Mouse (Mus musculus) heart, postnatal 36 days (tissue): ENCODE data around the gene Btc. TPM values are rescaled to one million over a fixed set of nuclear protein-coding genes. Genes with fewer than 3 reads are reported as not detected.

Experiments
- DNase-seq, 2 experiments: peaks; one replicate each; pipeline ENCODE4 v3.0.0; 2021 to 2022
- intact Hi-C: fragments of 180-260 bp; cut with DNase I; formaldehyde crosslinking; loops from one replicate; pipeline ENCODE4 v1.15.1; 2025
- total RNA-seq, 2 experiments: library from RNA; stranded (reverse); gene quantifications; 2 replicates each; pipeline ENCODE4 v1.2.3; 2021

Btc gene
- 1 to 10 TPM; 1.2 to 2.4 TPM for total RNA-seq

DNA sequence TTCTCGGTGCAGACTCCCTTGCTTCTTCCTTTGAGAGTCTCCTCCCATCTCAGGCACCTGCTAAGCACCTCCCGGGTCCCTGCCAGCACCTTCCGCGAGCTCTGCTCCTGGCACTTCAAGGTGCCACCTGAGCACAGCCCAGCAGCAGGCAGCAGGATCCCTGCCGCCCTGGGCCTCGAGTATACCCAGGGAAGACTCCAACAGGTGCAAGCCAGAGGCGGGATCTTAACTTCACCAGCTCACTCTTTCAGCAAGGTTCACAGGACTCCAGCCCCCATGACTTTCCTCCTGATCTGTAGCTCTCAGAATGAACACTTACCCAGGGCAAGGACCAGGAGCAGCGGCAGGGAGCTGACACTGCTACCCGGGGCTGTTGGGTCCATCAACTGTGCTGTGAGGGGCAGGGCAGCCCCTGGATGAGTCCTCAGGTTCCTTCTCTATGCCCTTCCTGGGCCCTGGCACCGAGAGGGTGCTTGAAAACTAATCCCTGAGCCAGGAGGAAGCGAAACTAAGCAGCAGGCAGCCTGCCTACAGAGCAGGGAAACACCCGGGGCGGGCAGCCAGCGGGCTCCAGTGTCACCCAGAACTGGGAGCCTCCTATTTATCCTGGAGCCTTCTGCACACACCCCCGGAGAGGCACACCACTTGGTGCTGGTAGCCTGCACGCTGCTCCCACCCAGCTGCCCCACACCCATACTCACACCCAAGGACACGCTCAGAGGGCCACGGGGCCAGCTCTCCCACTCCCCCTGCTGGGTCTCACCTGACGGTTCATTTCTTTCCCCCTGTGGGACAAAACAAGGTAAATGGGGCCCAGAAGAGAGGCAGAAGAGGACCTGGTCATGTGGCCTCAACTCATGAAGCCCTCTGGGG, at the start of gene Btc:
TSS of gene Btc (minus strand) at position 656 of the 873 bp plus-strand sequence.
- intact Hi-C loops, result no loop called here

DNA sequence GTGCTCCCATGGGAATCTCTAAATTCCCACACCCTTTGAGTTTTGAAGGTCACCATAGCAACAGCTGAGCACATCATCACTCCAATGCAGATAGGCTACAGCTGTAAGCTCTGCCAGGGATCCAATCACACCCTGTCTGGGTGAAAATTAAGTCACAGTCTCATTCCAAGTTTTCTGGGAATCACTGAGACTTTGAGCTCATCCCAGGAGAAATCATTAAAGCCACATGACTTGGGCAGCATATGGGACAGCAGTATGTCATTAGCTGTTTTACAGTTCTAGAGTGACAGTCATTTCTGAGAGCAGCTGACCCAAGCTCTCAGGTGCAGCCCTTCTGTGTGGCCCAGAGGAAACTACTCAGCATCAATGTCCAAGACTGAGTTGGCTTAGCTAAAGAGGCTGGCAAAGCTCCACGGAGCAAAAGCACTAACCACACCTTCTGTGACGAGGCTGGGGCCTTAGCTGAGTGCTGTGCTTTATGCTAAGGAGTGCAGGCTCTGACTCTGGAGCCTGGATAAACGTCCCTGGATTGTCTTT, 42.3 kb upstream of the Btc start:
- intact Hi-C loops, result no loop called here
- peak; percentile 11 to 19 for DNase-seq

More for the DNA sequence above, at the start of gene Btc:
- peak; percentile 63 to 67 for DNase-seq

DNA sequence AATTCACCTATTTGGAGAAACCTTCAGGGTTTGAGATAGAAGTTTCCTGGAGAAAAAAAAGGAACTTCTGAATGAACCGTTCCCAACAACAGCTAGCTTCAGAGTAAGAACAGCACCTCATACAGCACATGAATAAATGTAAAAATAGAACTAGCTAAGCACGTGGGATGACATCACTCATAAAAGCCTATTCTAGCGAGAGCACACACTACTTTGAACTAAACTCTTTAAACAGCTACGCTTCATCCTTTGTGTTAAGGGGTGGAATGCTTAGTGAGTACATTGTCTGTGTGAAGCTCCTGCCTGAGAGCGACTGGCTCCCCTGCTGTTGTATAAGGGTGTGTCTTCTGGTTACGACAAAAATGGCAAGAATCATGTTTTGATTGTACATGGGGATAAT, 33.8 kb upstream of the Btc start:
- intact Hi-C loops, result no loop called here
- no peak for DNase-seq

DNA sequence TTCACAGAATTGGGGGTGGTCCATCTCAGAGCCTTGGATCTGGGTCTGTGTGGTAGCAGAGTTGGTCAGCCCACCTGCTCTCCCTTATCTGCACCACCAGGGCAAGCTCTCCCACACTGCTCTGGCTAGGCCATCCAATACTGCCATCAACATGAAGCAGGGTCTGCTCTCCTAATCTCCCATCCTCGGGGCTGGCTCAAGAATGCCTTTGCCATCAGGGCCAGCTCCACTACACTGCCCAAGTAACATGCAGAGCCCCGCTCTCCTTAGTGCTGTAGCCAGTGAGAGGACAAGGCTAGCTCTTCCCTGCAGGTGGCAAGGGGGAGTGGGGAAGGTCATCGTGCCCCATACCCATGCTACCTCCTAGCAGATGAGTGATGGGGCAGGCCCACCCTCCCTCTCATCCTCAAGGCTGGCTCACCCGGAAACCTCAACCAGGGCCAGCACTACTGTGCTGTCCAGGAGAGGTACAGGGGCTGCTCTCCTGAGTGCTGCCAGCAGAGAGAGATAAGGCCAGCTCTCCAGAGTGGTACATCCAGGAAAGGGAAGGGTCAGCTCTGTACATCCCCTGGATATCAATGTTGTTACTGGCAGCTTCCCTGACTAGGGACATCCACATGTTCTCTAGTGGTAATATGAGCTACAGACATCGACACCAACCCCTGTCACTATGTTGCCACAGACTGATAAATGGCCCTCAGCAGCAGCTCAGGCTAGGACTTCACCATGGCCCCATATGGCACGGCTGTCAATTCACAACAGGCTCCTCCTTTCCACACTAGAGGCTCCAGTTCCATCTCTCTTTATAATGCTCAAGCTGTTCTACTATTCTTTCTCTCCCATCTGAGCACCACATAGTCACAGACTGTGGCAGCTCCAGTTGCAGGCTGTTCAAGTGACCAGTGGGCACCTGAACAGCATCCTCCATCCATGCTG, 32.2 kb upstream of the Btc start:
- no peak for DNase-seq
- intact Hi-C loops, result no loop called here

DNA sequence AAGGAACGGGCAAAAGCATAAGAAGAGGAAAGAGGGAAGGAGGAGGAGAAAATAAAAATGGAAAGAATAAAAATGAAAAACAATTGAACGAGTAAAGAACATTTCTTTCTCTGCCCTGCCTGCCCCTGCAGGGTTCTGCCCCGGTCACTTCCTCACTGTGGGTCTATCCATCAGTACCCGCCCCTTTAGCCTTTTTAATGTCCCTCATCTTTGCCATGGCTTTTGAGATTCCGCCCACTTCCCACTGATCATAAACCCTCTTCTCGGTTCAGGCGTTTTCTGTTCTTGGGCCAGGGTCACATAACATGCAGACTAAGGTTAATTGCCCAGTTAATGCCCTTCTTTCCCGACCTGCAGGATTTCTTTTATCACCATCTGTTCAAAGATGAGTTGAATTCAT, 25.8 kb upstream of the Btc start:
- intact Hi-C loops, result no loop called here

DNA sequence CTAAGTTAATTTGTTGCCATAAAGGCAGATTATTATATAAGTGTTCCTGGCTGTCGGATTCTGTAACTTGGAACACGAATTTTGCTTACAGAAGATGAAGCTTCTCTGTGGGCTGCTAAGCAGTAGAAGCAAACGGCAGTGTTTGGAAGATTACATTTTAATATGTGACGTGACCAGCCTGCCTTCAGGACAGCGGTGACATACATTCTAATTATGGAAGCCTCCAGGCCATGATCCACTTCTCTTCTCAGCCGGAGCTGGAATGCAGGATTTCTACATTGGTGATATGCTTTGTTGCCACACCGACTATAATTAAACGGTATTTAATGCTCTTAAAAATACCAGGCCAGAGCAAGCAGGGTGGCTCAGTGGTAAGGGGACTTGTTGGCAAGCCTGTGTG, 11.0 kb upstream of the Btc start:
- DNase-seq, result no peak
- intact Hi-C loops, result no loop called here

More for the DNA sequence above, 25.8 kb upstream of the Btc start:
- no peak for DNase-seq

DNA sequence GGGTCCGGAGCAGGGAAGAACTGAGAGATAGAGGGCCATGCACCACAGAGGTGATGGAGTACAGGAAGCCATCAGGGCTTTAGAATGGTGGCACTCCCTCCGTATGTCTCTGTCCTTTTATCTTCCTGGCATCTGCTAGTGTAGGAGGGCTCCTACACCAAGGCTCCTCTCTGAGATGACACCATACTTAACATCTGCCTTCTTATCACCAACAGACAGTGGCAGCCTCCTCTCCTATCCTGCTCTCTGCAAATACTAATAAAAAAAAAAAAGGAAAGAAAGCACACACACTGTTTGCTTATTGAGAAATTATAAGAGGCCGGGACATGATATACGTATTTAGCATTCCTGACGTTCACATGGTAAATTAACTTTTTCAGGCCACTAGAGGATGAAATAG, 1.5 kb upstream of the Btc start:
- no peak for DNase-seq

DNA sequence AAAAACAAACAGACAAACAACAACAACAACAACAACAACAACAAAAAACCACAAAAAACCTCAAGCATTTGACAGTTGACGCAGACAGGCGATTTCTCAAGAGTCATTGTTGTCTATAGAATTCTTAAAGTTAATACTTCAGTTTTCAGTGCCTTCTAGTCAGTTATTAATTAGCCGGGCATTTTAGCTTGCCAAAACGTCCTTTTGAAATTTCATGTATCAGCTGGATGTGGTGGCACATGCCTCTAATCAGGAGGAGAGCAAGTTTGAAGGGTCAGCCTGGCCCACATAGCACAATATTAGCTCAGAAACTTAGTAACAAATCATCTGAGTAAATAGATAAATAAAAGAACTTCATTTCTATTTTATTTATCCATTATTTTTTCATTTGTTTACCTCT, 487 bp upstream of the Btc start:
- intact Hi-C loops, result no loop called here
- no peak for DNase-seq

More for the DNA sequence above, 1.5 kb upstream of the Btc start:
- intact Hi-C loops, result no loop called here

DNA sequence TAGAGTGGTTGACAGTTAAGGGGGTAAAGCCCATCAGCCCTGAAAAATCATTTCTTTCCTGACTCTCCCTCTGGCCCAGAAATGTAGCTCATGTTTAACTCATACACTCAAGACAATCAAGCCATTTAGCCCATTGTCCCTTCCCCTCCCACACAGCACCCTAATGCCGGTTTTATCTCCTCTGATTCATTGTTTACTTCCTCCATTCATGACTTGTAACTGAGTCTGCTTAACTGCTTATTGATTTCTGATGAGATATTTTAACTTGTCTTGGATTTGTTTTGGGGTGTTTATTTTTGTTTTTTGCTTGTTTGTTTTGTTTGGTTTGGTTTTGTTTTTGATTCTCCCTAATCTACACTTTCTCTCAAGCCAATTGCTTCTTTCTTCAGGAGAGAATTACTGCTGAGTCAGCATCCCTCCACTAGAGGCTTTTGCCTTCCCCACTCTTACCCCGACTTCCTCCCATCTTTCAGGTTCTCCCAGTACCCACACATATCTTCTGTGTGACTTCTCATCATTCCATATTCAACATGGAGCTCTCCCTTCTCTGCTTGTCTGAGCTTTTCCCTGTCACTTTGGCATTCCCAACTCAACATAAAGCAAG, 2.2 kb downstream of the Btc start:
- DNase-seq, result no peak
- intact Hi-C loops, result no loop called here

DNA sequence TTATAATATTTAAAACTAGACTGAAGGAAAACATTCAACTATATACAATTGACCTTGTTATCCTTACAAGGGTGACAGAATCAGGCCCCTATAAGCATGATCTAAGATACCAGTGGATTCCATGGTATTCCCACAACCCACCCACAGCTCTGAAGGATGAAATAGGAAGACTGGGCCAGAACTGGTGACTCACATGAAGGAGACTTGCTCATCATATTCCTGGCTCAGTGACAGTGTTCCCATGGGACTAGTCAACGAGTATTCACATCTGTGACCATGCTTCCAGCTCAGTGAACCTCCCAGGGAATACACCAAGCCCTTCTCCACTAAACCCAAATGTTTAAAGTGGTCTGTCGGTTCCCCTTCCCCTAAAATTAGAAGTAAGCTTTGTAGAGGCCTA, 27.3 kb downstream of the Btc start:
- intact Hi-C loops, result no loop called here
- peak; percentile 4 to 7 for DNase-seq

DNA sequence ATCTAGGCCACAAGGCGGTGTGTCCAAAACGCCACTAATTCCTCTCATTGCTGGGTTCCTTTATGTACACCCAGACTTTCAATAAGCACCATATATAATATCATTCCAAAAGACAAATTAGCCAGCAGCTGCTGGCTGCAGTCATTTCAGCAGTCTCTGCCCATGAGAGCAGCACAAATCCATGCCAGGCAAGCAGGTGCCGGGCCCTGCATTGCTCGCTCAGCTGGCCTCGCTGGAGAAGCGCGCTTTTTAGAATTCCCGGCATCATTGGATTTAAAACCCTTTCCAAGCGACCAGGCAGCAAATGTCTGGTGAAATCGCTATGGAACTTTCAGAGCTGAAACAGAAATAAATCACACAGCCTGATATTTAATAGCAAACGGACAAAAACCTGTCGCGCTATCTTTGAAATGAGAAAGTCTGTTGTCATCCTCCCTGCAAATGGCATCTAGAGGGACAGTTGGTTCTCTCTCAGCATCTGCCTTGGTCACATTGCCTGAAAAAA, 34.7 kb downstream of the Btc start:
- intact Hi-C loops, result no loop called here
- no peak for DNase-seq

DNA sequence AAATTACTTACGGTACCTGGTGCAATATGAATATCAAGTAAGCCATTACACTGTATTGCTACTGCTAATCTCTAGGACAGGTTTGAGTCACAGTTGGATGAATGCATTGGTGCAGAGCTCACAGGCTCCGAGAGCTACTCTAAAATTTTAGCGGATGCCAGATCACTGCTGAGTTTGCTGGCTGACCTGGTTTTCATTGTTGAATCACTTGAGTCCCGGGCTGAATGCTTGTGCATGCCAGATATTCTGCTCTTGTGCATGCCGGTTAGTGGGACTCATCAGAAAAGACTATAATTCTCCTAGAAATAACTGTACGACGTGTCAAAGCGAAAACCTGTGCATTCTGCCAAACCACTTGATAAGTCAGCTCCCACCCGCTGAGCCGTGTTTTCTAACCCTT, 35.9 kb downstream of the Btc start:
- no peak for DNase-seq
- intact Hi-C loops, result no loop called here

DNA sequence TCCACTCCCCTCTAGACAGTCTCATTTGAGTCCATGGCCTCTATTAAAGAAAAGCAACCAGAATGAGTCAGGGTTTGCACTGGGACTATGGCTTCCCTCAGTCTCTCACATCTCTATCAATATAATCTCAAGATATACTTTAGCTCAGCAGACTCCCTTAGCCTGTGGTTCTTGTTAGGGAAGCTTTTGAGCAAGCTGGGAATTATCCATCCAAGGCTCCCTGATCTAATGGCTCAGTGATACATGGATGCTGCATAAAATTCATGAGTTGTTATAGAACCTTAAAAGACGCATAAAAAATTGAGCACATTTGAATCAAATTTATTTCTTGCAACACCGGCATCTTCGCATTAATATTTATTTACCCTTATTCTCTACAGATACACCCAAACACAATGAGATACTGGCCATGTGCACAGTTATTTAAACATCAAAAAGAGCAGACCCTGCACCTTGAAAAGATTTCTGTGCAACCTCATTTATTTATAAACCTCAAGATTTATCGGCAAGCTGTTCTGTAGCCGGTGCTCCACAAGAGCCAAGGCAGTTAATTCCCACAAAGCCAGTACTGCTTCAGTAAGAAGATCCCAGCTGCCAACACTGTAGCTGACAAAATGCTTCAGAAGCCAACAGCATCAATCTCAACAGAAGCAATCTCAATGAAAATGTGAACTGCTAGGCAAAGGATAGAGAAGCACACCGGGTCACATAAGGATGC, 39.4 kb downstream of the Btc start:
- no peak for DNase-seq
- intact Hi-C loops, result no loop called here

DNA sequence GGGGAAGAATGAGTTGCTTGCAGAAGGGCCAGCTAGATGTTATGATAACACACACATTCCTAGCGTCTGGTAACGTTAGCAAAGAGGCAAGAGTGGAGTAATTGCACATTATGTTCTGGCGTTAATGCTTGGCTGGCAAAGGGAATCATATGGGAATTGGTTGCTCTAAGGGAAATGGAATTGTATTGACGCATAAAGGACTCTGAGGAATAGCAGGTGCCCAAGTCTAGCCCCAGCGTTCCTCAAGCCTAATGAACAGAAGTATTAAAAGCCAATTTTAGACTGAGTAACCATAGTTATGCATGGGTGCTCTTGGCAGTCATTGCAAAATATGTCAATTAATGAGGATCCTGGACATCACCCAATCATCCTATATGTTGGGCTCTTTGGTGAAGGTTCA, 50.1 kb downstream of the Btc start:
- DNase-seq, result no peak
- intact Hi-C loops, result no loop called here

DNA sequence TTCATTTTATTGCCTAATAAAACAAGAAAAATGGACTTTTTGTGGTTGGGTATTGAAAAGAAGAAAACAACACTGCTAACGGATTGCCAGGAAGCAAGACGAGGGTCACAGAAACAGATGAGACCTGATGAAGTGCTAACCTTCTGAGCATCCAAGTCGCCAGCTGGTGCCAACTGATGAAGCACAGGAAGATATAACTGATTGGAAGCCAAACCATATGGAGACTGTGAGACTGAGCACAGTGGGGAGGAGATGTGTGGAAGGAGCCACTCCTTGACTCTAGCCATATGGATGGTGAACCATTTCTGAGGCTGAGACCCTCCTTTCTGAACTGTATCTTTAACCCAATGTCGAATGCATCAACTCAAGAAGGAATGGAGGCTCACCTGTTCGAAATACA, 57.1 kb downstream of the Btc start:
- DNase-seq, result no peak
- intact Hi-C loops, result no loop called here

DNA sequence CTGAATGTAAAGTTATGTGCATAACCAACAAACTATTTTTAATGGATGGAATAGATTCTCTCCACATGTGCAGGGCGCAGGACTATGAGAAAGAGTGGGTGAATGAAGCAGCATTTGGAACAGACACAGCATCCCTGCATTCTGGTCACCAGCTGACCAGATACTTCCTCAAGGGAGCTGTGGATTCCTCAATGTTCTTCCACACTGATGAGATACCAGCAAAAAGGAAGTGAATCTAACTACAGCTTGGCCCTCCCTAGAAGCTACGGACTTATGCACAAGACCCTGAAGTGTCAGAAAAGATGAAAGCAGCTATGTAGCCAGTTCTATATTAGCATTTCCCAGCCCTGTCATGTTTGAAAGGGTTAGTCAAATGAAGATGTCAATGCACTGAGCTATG, 57.7 kb downstream of the Btc start:
- intact Hi-C loops, result no loop called here
- no peak for DNase-seq

DNA sequence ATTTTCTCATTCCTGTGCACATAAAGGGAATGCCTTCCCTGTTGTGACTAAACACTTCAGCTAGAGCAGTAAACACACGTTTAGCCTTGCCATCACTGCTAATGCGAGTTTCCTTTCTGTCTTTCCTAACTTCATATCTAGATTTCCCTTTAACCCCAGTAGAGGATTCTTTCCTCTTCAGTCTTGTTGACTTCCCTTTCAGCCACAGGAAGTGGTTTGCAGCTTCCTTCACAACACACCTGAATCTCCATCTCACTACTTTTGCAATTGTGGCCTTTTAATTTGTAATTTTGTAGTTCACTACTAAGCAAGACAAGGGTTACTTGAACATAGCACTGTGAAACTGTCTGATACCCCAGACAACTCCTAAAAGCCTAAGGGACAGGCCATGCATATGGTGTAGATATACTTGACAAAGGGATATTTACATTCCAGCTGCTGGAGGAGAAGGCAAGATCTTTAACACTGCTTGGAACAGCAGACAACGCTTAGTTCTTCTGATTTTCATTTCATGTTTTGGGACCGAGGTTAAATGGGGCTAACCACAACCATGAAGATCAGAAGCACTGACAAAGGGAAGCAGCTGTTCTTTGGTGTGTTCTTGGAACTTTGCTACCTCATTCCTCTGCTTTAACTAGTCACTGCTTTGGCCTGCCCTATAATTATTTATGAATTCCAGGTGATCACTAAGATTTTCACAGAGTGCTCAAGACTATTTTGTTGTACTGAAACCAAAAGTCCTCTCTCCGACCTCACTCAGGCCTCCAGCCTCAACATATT, 60.6 kb downstream of the Btc start:
- no peak for DNase-seq
- intact Hi-C loops, result no loop called here

DNA sequence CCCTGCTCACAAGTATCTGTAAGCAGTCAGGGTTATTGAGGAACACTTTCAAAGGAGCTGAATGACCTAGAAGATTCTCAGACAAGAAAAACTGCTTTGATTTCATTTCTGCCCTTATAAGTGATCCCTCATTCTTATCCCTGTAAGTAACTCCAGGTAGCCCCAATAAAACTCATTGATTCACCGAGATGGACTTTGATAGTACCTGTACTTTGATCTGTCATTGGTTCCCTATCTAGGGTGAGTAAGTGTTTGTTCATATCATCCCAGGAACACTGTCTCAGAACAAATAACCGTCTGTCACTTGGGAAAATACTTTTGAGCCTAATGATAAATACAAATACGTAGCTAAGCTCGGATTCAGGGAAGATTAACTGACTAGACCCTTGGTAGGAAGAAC, 68.6 kb downstream of the Btc start:
- intact Hi-C loops, result no loop called here
- DNase-seq, result no peak
